Mouse (Mus musculus) limb, embryonic 13.5 days (tissue): ENCODE measurements around the gene Fbln5. TPM values are rescaled to one million over a fixed set of nuclear protein-coding genes. Genes with fewer than 3 reads are reported as not detected.

Experiments used
- ATAC-seq: fragments of 200-750 bp; cut with Nextera tagmentation; 2 replicates; pipeline ENCODE4 v1.8.0; 2017; ENCODE audit warnings: low read depth, moderate number of reproducible peaks, moderate TSS enrichment; ENCODE audit not compliant: low FRiP score
- H3K27ac ChIP-seq: fragments of 300-500 bp; sonication (generic); 2 replicates; pipeline ENCODE4 v1.5.1; 2015; ENCODE audit warnings: inconsistent platforms, mild to moderate bottlenecking, moderate library complexity
- H3K27me3 ChIP-seq: fragments of 300-500 bp; sonication (generic); 2 replicates; pipeline ENCODE4 v1.6.1; 2015; ENCODE audit warnings: mild to moderate bottlenecking, inconsistent platforms
- H3K36me3 ChIP-seq: fragments of 300-500 bp; sonication (generic); 2 replicates; pipeline ENCODE4 v1.6.1; 2015; ENCODE audit warnings: inconsistent platforms, mild to moderate bottlenecking, moderate library complexity
- H3K4me1 ChIP-seq: fragments of 300-500 bp; sonication (generic); 2 replicates; pipeline ENCODE4 v1.6.1; 2015; ENCODE audit warnings: inconsistent platforms
- H3K4me2 ChIP-seq: fragments of 300-500 bp; sonication (generic); replicated peaks from 2 replicates; pipeline ENCODE4 v1.6.1; 2015; ENCODE audit warnings: inconsistent platforms, mild to moderate bottlenecking, moderate library complexity
- H3K4me3 ChIP-seq: fragments of 300-500 bp; sonication (generic); 2 replicates; pipeline ENCODE4 v1.5.1; 2015; ENCODE audit warnings: moderate library complexity, mild to moderate bottlenecking, inconsistent platforms
- H3K9ac ChIP-seq: fragments of 300-500 bp; sonication (generic); 2 replicates; pipeline ENCODE4 v1.6.1; 2015; ENCODE audit warnings: mild to moderate bottlenecking, inconsistent platforms
- H3K9me3 ChIP-seq: fragments of 300-500 bp; sonication (generic); 2 replicates; pipeline ENCODE4 v1.6.1; 2016; ENCODE audit warnings: inconsistent platforms
- WGBS: fragments of 180-500 bp; shearing (Covaris S2); methylation state at CpG from one replicate; pipeline ENCODE4 v1.1.7; 2015; 5-methylcytosine and 5-hydroxymethylcytosine counted together
- polyA plus RNA-seq: library from polyadenylated mRNA; unstranded; fragments of >200 nt; fragmentation: Nextera tagmentation; extraction: Ambion mirVana; gene quantifications from 2 replicates; pipeline ENCODE4 v1.2.1, GENCODE M21; 2015

Gene Fbln5
- polyA plus RNA-seq, 1 experiment from 2014 or later = 102 TPM

GRCm38 (mm10) chr12:101832179-101833114 is 13.6 kb upstream of the Fbln5 start:
- Histone ChIP-seq H3K9ac (no peak overlapping the region), H3K4me1 (peaks cover 8% of the 10 kb centered on the region), H3K36me3 (peaks cover 30% of the 10 kb centered on the region), H3K4me3 (no peak overlapping the region), H3K9me3 (no peaks in the 10 kb centered on the region), H3K27me3 (no peaks in the 10 kb centered on the region), H3K4me2 (no peak overlapping the region), H3K27ac (no peak overlapping the region)
- WGBS = 73% methylated on average over 7 of the region's 7 CpGs
- ATAC-seq = no peak

GRCm38 (mm10) chr12:101831221-101831620 is 12.4 kb upstream of the Fbln5 start:
- no peaks in the 10 kb centered on the region for H3K27me3 ChIP-seq
- no peak overlapping the region for H3K9ac ChIP-seq
- WGBS = 64% methylated on average over 4 of the region's 4 CpGs
- peaks cover 8% of the 10 kb centered on the region for H3K4me1 ChIP-seq
- H3K9me3 ChIP-seq = no peaks in the 10 kb centered on the region
- no peak overlapping the region for H3K4me3 ChIP-seq
- peaks cover 21% of the 10 kb centered on the region for H3K36me3 ChIP-seq
- H3K4me2 ChIP-seq = no peak overlapping the region
- H3K27ac ChIP-seq = no peak overlapping the region
- ATAC-seq = no peak

- Histone ChIP-seq H3K36me3 (no peaks in the 10 kb centered on the region), H3K9ac (no peak overlapping the region), H3K27ac (no peak overlapping the region), H3K4me2 (no peak overlapping the region), H3K4me3 (no peak overlapping the region), H3K9me3 (no peaks in the 10 kb centered on the region), H3K27me3 (peaks cover 7% of the 10 kb centered on the region; the same call in 1 of the 2 replicates), H3K4me1 (peaks cover 8% of the 10 kb centered on the region)
- ATAC-seq = no peak
- 86% methylated on average over 4 of the region's 4 CpGs for WGBS
These were observed 4.3 kb upstream of the Fbln5 start for GRCm38 (mm10) chr12:101823161-101823560.

- no peak overlapping the region for H3K27ac ChIP-seq
- no peaks in the 10 kb centered on the region for H3K9me3 ChIP-seq
- peaks cover 17% of the 10 kb centered on the region for H3K4me1 ChIP-seq
- H3K4me2 ChIP-seq = no peak overlapping the region
- peaks cover 7% of the 10 kb centered on the region; the same call in 1 of the 2 replicates for H3K27me3 ChIP-seq
- no peak overlapping the region for H3K4me3 ChIP-seq
- 30% methylated on average over 3 of the region's 3 CpGs for WGBS
- H3K36me3 ChIP-seq = no peaks in the 10 kb centered on the region
- no peak overlapping the region for H3K9ac ChIP-seq
- ATAC-seq = no peak
These were observed 2.7 kb upstream of the Fbln5 start for GRCm38 (mm10) chr12:101821596-101821995.

GRCm38 (mm10) chr12:101819570-101819969 is 715 bp upstream of the Fbln5 start:
- Histone ChIP-seq H3K36me3 (no peaks in the 10 kb centered on the region), H3K4me2 (peak overlapping the region; percentile 81), H3K4me1 (peaks cover 27% of the 10 kb centered on the region), H3K9me3 (no peaks in the 10 kb centered on the region), H3K4me3 (peak overlapping the region; percentile 52), H3K9ac (peak overlapping the region; percentile 62; the same call in 1 of the 2 replicates), H3K27me3 (peaks cover 7% of the 10 kb centered on the region; the same call in 1 of the 2 replicates), H3K27ac (peak overlapping the region; percentile 92; the same call in 1 of the 2 replicates)
- ATAC-seq = no peak
- 34% methylated on average over 9 of the region's 9 CpGs for WGBS

- peak overlapping the region; percentile 62 for H3K9ac ChIP-seq
- H3K4me1 ChIP-seq = peaks cover 27% of the 10 kb centered on the region
- H3K27me3 ChIP-seq = peaks cover 7% of the 10 kb centered on the region; the same call in 1 of the 2 replicates
- H3K4me2 ChIP-seq = peak overlapping the region; percentile 81
- 0 out of 2 replicates have a peak, but pooled peaks have one; percentile 7 for ATAC-seq
- no peaks in the 10 kb centered on the region for H3K36me3 ChIP-seq
- no peaks in the 10 kb centered on the region for H3K9me3 ChIP-seq
- peak overlapping the region; percentile 52 for H3K4me3 ChIP-seq
- peak overlapping the region; percentile 92 for H3K27ac ChIP-seq
- 4% methylated on average over 11 of the region's 11 CpGs for WGBS
These were observed 628 bp downstream of the Fbln5 start for GRCm38 (mm10) chr12:101818246-101818607.

- H3K36me3 ChIP-seq = no peaks in the 10 kb centered on the region
- WGBS = 50% methylated on average over 5 of the region's 5 CpGs
- H3K9me3 ChIP-seq = no peaks in the 10 kb centered on the region
- peak overlapping the region; percentile 49 for H3K27ac ChIP-seq
- peak overlapping the region; percentile 5; the same call in 1 of the 2 replicates for H3K9ac ChIP-seq
- H3K4me3 ChIP-seq = peak overlapping the region; percentile 52
- ATAC-seq = no peak
- H3K27me3 ChIP-seq = peaks cover 7% of the 10 kb centered on the region; the same call in 1 of the 2 replicates
- H3K4me1 ChIP-seq = peaks cover 27% of the 10 kb centered on the region
- H3K4me2 ChIP-seq = peak overlapping the region; percentile 81
These were observed 2.0 kb downstream of the Fbln5 start for GRCm38 (mm10) chr12:101816810-101817209.

- no peaks in the 10 kb centered on the region for H3K9me3 ChIP-seq
- H3K27me3 ChIP-seq = peaks cover 2% of the 10 kb centered on the region; the same call in 1 of the 2 replicates
- H3K36me3 ChIP-seq = no peaks in the 10 kb centered on the region; the same call in 1 of the 2 replicates
- no peak for ATAC-seq
- 69% methylated on average over 6 of the region's 6 CpGs for WGBS
- no peak overlapping the region for H3K9ac ChIP-seq
- H3K27ac ChIP-seq = no peak overlapping the region
- peaks cover 27% of the 10 kb centered on the region for H3K4me1 ChIP-seq
- H3K4me2 ChIP-seq = no peak overlapping the region
- no peak overlapping the region for H3K4me3 ChIP-seq
These were observed 3.1 kb downstream of the Fbln5 start for GRCm38 (mm10) chr12:101815796-101816195.

- Histone ChIP-seq H3K4me2 (no peak overlapping the region), H3K27me3 (no peaks in the 10 kb centered on the region), H3K9ac (no peak overlapping the region), H3K27ac (no peak overlapping the region), H3K36me3 (peaks cover 6% of the 10 kb centered on the region), H3K4me3 (no peak overlapping the region), H3K9me3 (no peaks in the 10 kb centered on the region), H3K4me1 (peaks cover 23% of the 10 kb centered on the region)
- 89% methylated on average over 2 of the region's 2 CpGs for WGBS
- ATAC-seq = no peak
These were observed 4.4 kb downstream of the Fbln5 start for GRCm38 (mm10) chr12:101814423-101814822.

- Histone ChIP-seq H3K4me1 (peaks cover 10% of the 10 kb centered on the region; the same call in 1 of the 2 replicates), H3K36me3 (peaks cover 6% of the 10 kb centered on the region), H3K9ac (no peak overlapping the region), H3K27me3 (no peaks in the 10 kb centered on the region), H3K9me3 (no peaks in the 10 kb centered on the region), H3K27ac (no peak overlapping the region), H3K4me3 (no peak overlapping the region), H3K4me2 (no peak overlapping the region)
- no peak for ATAC-seq
- 68% methylated on average over 6 of the region's 6 CpGs for WGBS
These were observed 7.7 kb downstream of the Fbln5 start for GRCm38 (mm10) chr12:101811181-101811580.

GRCm38 (mm10) chr12:101810515-101810914 is 8.3 kb downstream of the Fbln5 start:
- H3K9me3 ChIP-seq = no peaks in the 10 kb centered on the region
- peaks cover 9% of the 10 kb centered on the region; the same call in 1 of the 2 replicates for H3K4me1 ChIP-seq
- H3K36me3 ChIP-seq = peaks cover 6% of the 10 kb centered on the region
- H3K9ac ChIP-seq = no peak overlapping the region
- no peaks in the 10 kb centered on the region for H3K27me3 ChIP-seq
- no peak overlapping the region for H3K4me2 ChIP-seq
- H3K27ac ChIP-seq = no peak overlapping the region
- WGBS = 62% methylated on average over 2 of the region's 2 CpGs
- no peak overlapping the region for H3K4me3 ChIP-seq
- ATAC-seq = no peak

GRCm38 (mm10) chr12:101807400-101807799 is 11.5 kb downstream of the Fbln5 start:
- H3K36me3 ChIP-seq = peaks cover 21% of the 10 kb centered on the region
- no peak overlapping the region for H3K9ac ChIP-seq
- H3K27me3 ChIP-seq = no peaks in the 10 kb centered on the region
- no peak overlapping the region for H3K4me2 ChIP-seq
- H3K9me3 ChIP-seq = no peaks in the 10 kb centered on the region
- ATAC-seq = peak; percentile 57
- no peak overlapping the region for H3K27ac ChIP-seq
- H3K4me3 ChIP-seq = no peak overlapping the region
- 57% methylated on average over 2 of the region's 2 CpGs for WGBS
- H3K4me1 ChIP-seq = 0 out of 2 replicates have a peak, but pooled peaks cover 3% of the 10 kb centered on the region
